Mouse (Mus musculus): Measurements from ENCODE around the gene Flt1. TPM values are rescaled to one million over a fixed set of nuclear protein-coding genes. Genes with fewer than 3 reads are reported as not detected.

The Flt1 gene
- polyA plus RNA-seq, 1 experiment: 32.5 TPM

- no peak for TF ChIP-seq POLR2A (IDR thresholded peaks at IDR 0.05; ENCODE audit: borderline replicate concordance, extremely low read depth, low read depth, low read length)
- TF ChIP-seq CTCF (IDR thresholded peaks at IDR 0.05; ENCODE audit: insufficient read depth, low read length): no peak
- Histone ChIP-seq H3K4me3 (replicated peaks; ENCODE audit: extremely low read depth, low read depth, low read length) (no peak overlapping the region), H3K4me1 (ENCODE audit: control insufficient read depth, insufficient read depth, low read length) (0 out of 2 replicates have a peak, but pooled peaks cover 2% of the 10 kb centered on the region)
- WGBS: 58% methylated on average over 4 of the region's 4 CpGs
- no peak for DNase-seq
These were observed 17.3 kb downstream of the Flt1 start for GRCm38 (mm10) chr5:147708500-147708899.

GRCm38 (mm10) chr5:147707479-147707878 lies 18.3 kb downstream of the Flt1 start:
- 31% methylated on average over 4 of the region's 4 CpGs for WGBS
- Histone ChIP-seq H3K4me1 (ENCODE audit: control insufficient read depth, insufficient read depth, low read length) (0 out of 2 replicates have a peak, but pooled peaks cover 2% of the 10 kb centered on the region), H3K4me3 (replicated peaks; ENCODE audit: extremely low read depth, low read depth, low read length) (no peak overlapping the region)
- no peak for DNase-seq
- no peak for TF ChIP-seq CTCF (IDR thresholded peaks at IDR 0.05; ENCODE audit: insufficient read depth, low read length)

- TF ChIP-seq POLR2A (IDR thresholded peaks at IDR 0.05; ENCODE audit: borderline replicate concordance, extremely low read depth, low read depth, low read length) (no peak), CTCF (IDR thresholded peaks at IDR 0.05; ENCODE audit: insufficient read depth, low read length) (no peak)
- no peak overlapping the region for H3K4me3 ChIP-seq (replicated peaks; ENCODE audit: extremely low read depth, low read depth, low read length)
- H3K4me1 ChIP-seq (ENCODE audit: control insufficient read depth, insufficient read depth, low read length): peaks cover 2% of the 10 kb centered on the region; the same call in 1 of the 2 replicates
- 63% methylated on average over 4 of the region's 4 CpGs for WGBS
- no peak for DNase-seq
These were observed 20.9 kb downstream of the Flt1 start for GRCm38 (mm10) chr5:147704890-147705289.

- H3K4me3 ChIP-seq (replicated peaks; ENCODE audit: extremely low read depth, low read depth, low read length): no peak overlapping the region
- peaks cover 2% of the 10 kb centered on the region; the same call in 1 of the 2 replicates for H3K4me1 ChIP-seq (ENCODE audit: control insufficient read depth, insufficient read depth, low read length)
- TF ChIP-seq CTCF (IDR thresholded peaks at IDR 0.05; ENCODE audit: insufficient read depth, low read length): no peak
- TF ChIP-seq POLR2A (IDR thresholded peaks at IDR 0.05; ENCODE audit: borderline replicate concordance, extremely low read depth, low read depth, low read length): no peak
- no peak for DNase-seq
- 82% methylated on average over 5 of the region's 5 CpGs for WGBS
These were observed 23.4 kb downstream of the Flt1 start for GRCm38 (mm10) chr5:147702423-147702822.

GRCm38 (mm10) chr5:147701024-147701423 lies 24.8 kb downstream of the Flt1 start:
- TF ChIP-seq CTCF (IDR thresholded peaks at IDR 0.05; ENCODE audit: insufficient read depth, low read length) (no peak), POLR2A (IDR thresholded peaks at IDR 0.05; ENCODE audit: borderline replicate concordance, extremely low read depth, low read depth, low read length) (no peak)
- 74% methylated on average over 3 of the region's 3 CpGs for WGBS
- DNase-seq: no peak
- no peak overlapping the region for H3K4me3 ChIP-seq (replicated peaks; ENCODE audit: extremely low read depth, low read depth, low read length)
- H3K4me1 ChIP-seq (ENCODE audit: control insufficient read depth, insufficient read depth, low read length): no peaks in the 10 kb centered on the region; the same call in 1 of the 2 replicates

- Histone ChIP-seq H3K4me1 (ENCODE audit: control insufficient read depth, insufficient read depth, low read length) (no peaks in the 10 kb centered on the region; the same call in 1 of the 2 replicates), H3K4me3 (replicated peaks; ENCODE audit: extremely low read depth, low read depth, low read length) (no peak overlapping the region)
- no peak for DNase-seq
- no peak for TF ChIP-seq POLR2A (IDR thresholded peaks at IDR 0.05; ENCODE audit: borderline replicate concordance, extremely low read depth, low read depth, low read length)
- TF ChIP-seq CTCF (IDR thresholded peaks at IDR 0.05; ENCODE audit: insufficient read depth, low read length): 0 out of 2 replicates have a peak, but pooled peaks have one; percentile 8
- 34% methylated on average over 13 of the region's 13 CpGs for WGBS
These were observed 27.8 kb downstream of the Flt1 start for GRCm38 (mm10) chr5:147698044-147698443.

- no peak overlapping the region for H3K4me3 ChIP-seq (replicated peaks; ENCODE audit: extremely low read depth, low read depth, low read length)
- 56% methylated on average over 5 of the region's 5 CpGs for WGBS
- DNase-seq: no peak
- TF ChIP-seq POLR2A (IDR thresholded peaks at IDR 0.05; ENCODE audit: borderline replicate concordance, extremely low read depth, low read depth, low read length): no peak
- TF ChIP-seq CTCF (IDR thresholded peaks at IDR 0.05; ENCODE audit: insufficient read depth, low read length): no peak
- H3K4me1 ChIP-seq (ENCODE audit: control insufficient read depth, insufficient read depth, low read length): no peaks in the 10 kb centered on the region; the same call in 1 of the 2 replicates
These were observed 28.6 kb downstream of the Flt1 start for GRCm38 (mm10) chr5:147697165-147697564.

GRCm38 (mm10) chr5:147692622-147693021 lies 33.2 kb downstream of the Flt1 start:
- Histone ChIP-seq H3K4me3 (replicated peaks; ENCODE audit: extremely low read depth, low read depth, low read length) (no peak overlapping the region), H3K4me1 (ENCODE audit: control insufficient read depth, insufficient read depth, low read length) (no peaks in the 10 kb centered on the region)
- TF ChIP-seq POLR2A (IDR thresholded peaks at IDR 0.05; ENCODE audit: borderline replicate concordance, extremely low read depth, low read depth, low read length): no peak
- no peak for TF ChIP-seq CTCF (IDR thresholded peaks at IDR 0.05; ENCODE audit: insufficient read depth, low read length)
- DNase-seq: no peak
- WGBS: 91% methylated on average over 1 of the region's 1 CpGs

GRCm38 (mm10) chr5:147683707-147684323 lies 42.0 kb downstream of the Flt1 start:
- no peak for TF ChIP-seq POLR2A (IDR thresholded peaks at IDR 0.05; ENCODE audit: borderline replicate concordance, extremely low read depth, low read depth, low read length)
- no peak for DNase-seq
- Histone ChIP-seq H3K4me1 (ENCODE audit: control insufficient read depth, insufficient read depth, low read length) (peaks cover 5% of the 10 kb centered on the region), H3K4me3 (replicated peaks; ENCODE audit: extremely low read depth, low read depth, low read length) (no peak overlapping the region)
- 87% methylated on average over 12 of the region's 12 CpGs for WGBS

- no peak for DNase-seq
- TF ChIP-seq POLR2A (IDR thresholded peaks at IDR 0.05; ENCODE audit: borderline replicate concordance, extremely low read depth, low read depth, low read length) (no peak), CTCF (IDR thresholded peaks at IDR 0.05; ENCODE audit: insufficient read depth, low read length) (no peak)
- 35% methylated on average over 10 of the region's 10 CpGs for WGBS
- H3K4me1 ChIP-seq (ENCODE audit: control insufficient read depth, insufficient read depth, low read length): peaks cover 5% of the 10 kb centered on the region
- H3K4me3 ChIP-seq (replicated peaks; ENCODE audit: extremely low read depth, low read depth, low read length): no peak overlapping the region
These were observed 44.6 kb downstream of the Flt1 start for GRCm38 (mm10) chr5:147681224-147681623.

Data from lung, adult 2 months (tissue).